Mouse (Mus musculus): ENCODE data around the gene Tlx3. TPM values are rescaled to one million over a fixed set of nuclear protein-coding genes. Genes with fewer than 3 reads are reported as not detected.

Gene Tlx3
- polyA plus RNA-seq, 1 experiment from 2014 or later, result not detected

DNA sequence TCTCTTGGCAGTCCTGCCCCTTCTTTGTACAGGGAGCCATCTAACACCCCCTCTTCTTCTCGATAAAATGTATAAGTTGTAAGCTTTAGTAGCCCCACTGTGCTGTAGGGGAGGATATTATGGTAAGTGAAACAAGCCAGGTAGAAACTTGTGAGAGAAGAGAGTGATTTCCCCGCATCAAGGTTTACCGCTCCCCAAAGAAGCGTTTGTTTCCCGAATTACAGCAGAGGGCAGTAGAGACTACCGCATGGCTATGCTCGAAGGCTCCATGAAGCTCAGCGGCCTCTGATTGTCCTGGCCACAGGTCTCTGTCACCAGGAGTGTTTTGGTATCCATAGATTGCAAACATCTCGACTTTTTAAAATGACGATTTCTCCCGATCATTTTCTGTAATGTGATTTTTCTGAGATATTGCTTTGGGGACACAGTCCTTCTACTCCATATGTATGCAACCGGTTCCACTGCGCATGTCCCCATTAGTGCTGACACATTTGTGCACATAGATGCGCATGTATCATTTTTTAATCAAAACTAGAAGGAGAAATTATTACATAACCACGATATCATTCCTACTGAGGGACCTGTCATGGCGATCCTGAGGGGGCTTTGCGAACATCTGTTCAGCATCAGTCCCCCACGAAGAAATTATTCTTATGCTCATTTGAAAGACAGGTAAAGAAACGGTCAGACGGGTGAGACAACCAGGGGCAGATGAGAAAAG, 26.7 kb downstream of the Tlx3 start:
- peak; percentile 43 for DNase-seq (ENCODE audit: low spot score)
- peaks cover 2% of the 10 kb centered on the region; the same call in 1 of the 2 replicates for H3K27me3 ChIP-seq (ENCODE audit: control insufficient read depth, insufficient read depth, low read length)
- H3K9me3 ChIP-seq (ENCODE audit: control insufficient read depth, low read length), result no peaks in the 10 kb centered on the region
- no peak for ATAC-seq (ENCODE audit: low FRiP score, low TSS enrichment)
- 32% methylated on average over 20 of the region's 20 CpGs for WGBS
- no peak overlapping the region for H3K4me2 ChIP-seq (replicated peaks; ENCODE audit: low read depth)
- no peaks in the 10 kb centered on the region for H3K4me1 ChIP-seq (replicated peaks; ENCODE audit: control insufficient read depth, insufficient read depth)
- no peaks in the 10 kb centered on the region for H3K36me3 ChIP-seq (ENCODE audit: control insufficient read depth, insufficient read depth, low read length)
- H3K27ac ChIP-seq (replicated peaks), result no peak overlapping the region
- H3K4me3 ChIP-seq (ENCODE audit: low read depth, low read length), result no peak overlapping the region
- TF ChIP-seq CTCF (IDR thresholded peaks at IDR 0.05; ENCODE audit: low read depth), result peak; percentile 91
- TF ChIP-seq EP300 (optimal IDR thresholded peaks at IDR 0.05), result no peak
- no peak overlapping the region for H3K9ac ChIP-seq (ENCODE audit: low read length)

DNA sequence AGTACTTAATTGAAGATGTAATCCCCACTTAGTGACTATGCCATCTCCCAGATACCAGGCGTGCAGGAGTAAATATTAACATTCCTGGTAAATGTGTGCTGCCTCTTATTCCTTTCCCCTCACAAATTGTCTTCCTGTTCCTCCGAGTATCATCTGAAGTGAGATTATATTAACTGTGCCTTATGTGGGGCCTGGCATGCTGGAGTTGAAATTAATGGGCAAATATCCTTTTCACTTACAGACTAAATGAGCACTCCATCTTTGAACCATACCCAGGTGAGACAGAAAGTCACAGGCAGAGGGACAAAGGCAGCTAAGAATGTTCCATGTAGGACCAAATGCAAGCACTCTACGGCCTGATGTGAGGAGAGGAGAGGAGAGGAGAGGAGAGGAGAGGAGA, 27.6 kb downstream of the Tlx3 start:
- no peak for TF ChIP-seq CTCF (IDR thresholded peaks at IDR 0.05; ENCODE audit: low read depth)
- no peak for TF ChIP-seq EP300 (optimal IDR thresholded peaks at IDR 0.05)
- WGBS, result 58% methylated on average over 3 of the region's 3 CpGs
- ATAC-seq (ENCODE audit: low FRiP score, low TSS enrichment), result no peak

DNA sequence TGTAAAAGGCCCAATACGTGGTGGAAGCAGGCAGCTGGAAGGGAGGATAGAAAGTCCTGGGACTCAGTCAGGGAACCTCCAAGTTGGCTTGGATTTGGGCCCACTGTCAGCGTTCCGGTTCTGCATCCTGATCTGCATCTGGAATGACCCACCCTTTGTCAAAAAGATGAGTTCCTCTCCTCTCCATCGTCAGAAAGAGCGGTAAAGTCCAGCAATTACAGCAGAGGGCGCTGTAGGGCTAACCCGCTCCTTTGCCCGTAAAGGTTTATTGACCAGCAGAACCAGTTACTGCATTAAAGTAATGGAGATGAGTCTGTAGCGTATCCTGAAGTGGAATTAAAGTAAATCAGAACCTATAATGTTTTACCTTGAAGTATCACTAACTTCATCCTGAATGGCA, 32.9 kb downstream of the Tlx3 start:
- Histone ChIP-seq H3K27me3 (ENCODE audit: control insufficient read depth, insufficient read depth, low read length) (no peaks in the 10 kb centered on the region), H3K9ac (ENCODE audit: low read length) (no peak overlapping the region), H3K4me2 (replicated peaks; ENCODE audit: low read depth) (no peak overlapping the region), H3K9me3 (ENCODE audit: control insufficient read depth, low read length) (no peaks in the 10 kb centered on the region), H3K36me3 (ENCODE audit: control insufficient read depth, insufficient read depth, low read length) (no peaks in the 10 kb centered on the region), H3K4me3 (ENCODE audit: low read depth, low read length) (no peak overlapping the region), H3K4me1 (replicated peaks; ENCODE audit: control insufficient read depth, insufficient read depth) (no peaks in the 10 kb centered on the region), H3K27ac (replicated peaks) (no peak overlapping the region)
- DNase-seq (ENCODE audit: low spot score), result peak; percentile 56
- 13% methylated on average over 9 of the region's 9 CpGs for WGBS
- TF ChIP-seq CTCF (IDR thresholded peaks at IDR 0.05; ENCODE audit: low read depth) (peak; percentile 83), EP300 (optimal IDR thresholded peaks at IDR 0.05) (no peak)
- no peak for ATAC-seq (ENCODE audit: low FRiP score, low TSS enrichment)

More for the DNA sequence above, 27.6 kb downstream of the Tlx3 start:
- Histone ChIP-seq H3K9ac (ENCODE audit: low read length) (no peak overlapping the region), H3K9me3 (ENCODE audit: control insufficient read depth, low read length) (no peaks in the 10 kb centered on the region), H3K27ac (replicated peaks) (no peak overlapping the region), H3K4me1 (replicated peaks; ENCODE audit: control insufficient read depth, insufficient read depth) (no peaks in the 10 kb centered on the region), H3K4me2 (replicated peaks; ENCODE audit: low read depth) (no peak overlapping the region), H3K36me3 (ENCODE audit: control insufficient read depth, insufficient read depth, low read length) (no peaks in the 10 kb centered on the region), H3K4me3 (ENCODE audit: low read depth, low read length) (no peak overlapping the region), H3K27me3 (ENCODE audit: control insufficient read depth, insufficient read depth, low read length) (0 out of 2 replicates have a peak, but pooled peaks cover 2% of the 10 kb centered on the region)
- DNase-seq (ENCODE audit: low spot score), result no peak

DNA sequence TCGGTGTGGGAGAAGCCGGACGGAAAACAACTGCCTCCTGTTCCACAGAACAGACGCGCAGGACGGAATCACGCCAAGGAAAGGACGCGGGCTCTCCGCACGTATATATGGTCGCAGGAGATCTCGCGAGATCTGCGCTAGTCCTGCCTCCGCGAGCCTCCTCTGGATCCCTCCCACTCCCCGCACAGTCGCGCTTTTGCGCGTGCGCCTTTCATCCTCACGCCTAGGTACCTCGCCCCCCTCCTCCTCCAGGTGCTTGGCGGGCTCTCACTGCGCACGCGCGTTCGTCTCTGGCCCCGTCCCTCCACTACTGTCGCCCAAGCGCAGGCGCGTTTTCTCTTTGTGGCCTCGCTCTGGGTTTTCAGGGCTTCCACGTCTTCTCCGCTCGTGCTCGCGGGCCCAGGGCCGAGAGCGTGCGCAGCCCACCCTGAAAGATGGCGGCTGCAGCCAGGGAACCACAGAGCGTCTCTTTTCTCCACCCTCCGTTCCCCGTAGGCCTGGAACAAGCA, 40.3 kb downstream of the Tlx3 start, which contains the start of gene Npm1:
Npm1 (minus strand) TSS at position 209 of the 509 bp plus-strand sequence.
- H3K9ac ChIP-seq (ENCODE audit: low read length), result peak within 1 kb of the TSS; percentile 96
- no peaks in the 10 kb centered on the region for H3K27me3 ChIP-seq (ENCODE audit: control insufficient read depth, insufficient read depth, low read length)
- peak within 1 kb of the TSS; percentile 84 for H3K4me3 ChIP-seq (ENCODE audit: low read depth, low read length)
- H3K4me2 ChIP-seq (replicated peaks; ENCODE audit: low read depth), result peak within 1 kb of the TSS; percentile 84
- peak; percentile 92 for TF ChIP-seq EP300 (optimal IDR thresholded peaks at IDR 0.05)
- no peak for TF ChIP-seq CTCF (IDR thresholded peaks at IDR 0.05; ENCODE audit: low read depth)
- 3% methylated on average over 49 of the region's 49 CpGs for WGBS
- H3K36me3 ChIP-seq (ENCODE audit: control insufficient read depth, insufficient read depth, low read length), result no peaks in the 10 kb centered on the region; the same call in 1 of the 2 replicates
- H3K9me3 ChIP-seq (ENCODE audit: control insufficient read depth, low read length), result no peaks in the 10 kb centered on the region
- peak within 1 kb of the TSS; percentile 95 for H3K27ac ChIP-seq (replicated peaks)
- H3K4me1 ChIP-seq (replicated peaks; ENCODE audit: control insufficient read depth, insufficient read depth), result no peaks in the 10 kb centered on the region
- DNase-seq (ENCODE audit: low spot score) (peak; percentile 99), ATAC-seq (ENCODE audit: low FRiP score, low TSS enrichment) (peak; percentile 98)

DNA sequence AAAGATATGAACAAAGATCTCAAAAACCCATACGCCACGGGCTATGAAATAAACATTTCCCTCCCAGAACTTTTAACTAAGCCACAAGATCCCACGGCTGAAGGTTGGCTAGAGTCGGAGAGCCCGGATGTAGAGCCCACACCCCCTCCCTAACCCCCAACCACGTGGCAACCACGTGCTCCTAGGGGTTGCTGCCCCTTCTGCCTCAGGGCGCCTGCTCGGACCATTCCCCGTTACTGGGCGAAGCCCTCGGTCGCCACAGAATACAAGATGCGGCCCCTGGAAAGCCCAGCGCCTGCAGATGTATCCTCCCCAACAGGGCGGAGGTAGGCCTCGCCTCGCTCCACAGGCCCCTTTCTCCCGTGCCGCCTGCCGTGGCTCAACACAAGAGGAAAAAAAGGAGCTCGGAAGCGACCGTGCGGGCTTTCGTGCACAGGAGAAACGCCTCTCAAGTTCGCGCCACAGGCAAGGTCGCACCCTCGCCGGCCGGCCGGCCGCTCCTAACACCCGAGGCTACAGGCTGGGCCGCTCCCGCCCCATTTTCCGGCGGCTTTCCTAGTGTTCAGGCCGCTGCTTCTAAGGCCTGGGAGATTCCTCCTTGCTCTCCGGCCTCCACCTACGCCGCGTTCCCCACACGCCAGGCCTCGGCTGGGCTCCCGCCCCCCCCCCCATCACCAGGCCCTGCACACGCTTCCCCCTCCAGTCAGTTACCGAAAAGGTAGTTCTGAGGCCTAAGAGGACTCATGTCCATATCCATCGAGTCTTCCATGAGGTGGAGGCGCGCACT, 41.0 kb downstream of the Tlx3 start:
- peak overlapping the region; percentile 96 for H3K9ac ChIP-seq (ENCODE audit: low read length)
- H3K27ac ChIP-seq (replicated peaks), result peak overlapping the region; percentile 88
- TF ChIP-seq EP300 (optimal IDR thresholded peaks at IDR 0.05) (no peak), CTCF (IDR thresholded peaks at IDR 0.05; ENCODE audit: low read depth) (no peak)
- peaks cover 3% of the 10 kb centered on the region; the same call in 1 of the 2 replicates for H3K36me3 ChIP-seq (ENCODE audit: control insufficient read depth, insufficient read depth, low read length)
- ATAC-seq (ENCODE audit: low FRiP score, low TSS enrichment) (peak; percentile 69), DNase-seq (ENCODE audit: low spot score) (peak; percentile 76)
- H3K4me3 ChIP-seq (ENCODE audit: low read depth, low read length), result peak overlapping the region; percentile 84
- WGBS, result 3% methylated on average over 49 of the region's 53 CpGs
- no peaks in the 10 kb centered on the region for H3K9me3 ChIP-seq (ENCODE audit: control insufficient read depth, low read length)
- no peaks in the 10 kb centered on the region for H3K27me3 ChIP-seq (ENCODE audit: control insufficient read depth, insufficient read depth, low read length)
- peak overlapping the region; percentile 84 for H3K4me2 ChIP-seq (replicated peaks; ENCODE audit: low read depth)
- H3K4me1 ChIP-seq (replicated peaks; ENCODE audit: control insufficient read depth, insufficient read depth), result no peaks in the 10 kb centered on the region
